Mouse (Mus musculus) neutrophil, adult 83 days (primary cell): ENCODE measurements around the gene Fbln5. TPM values are rescaled to one million over a fixed set of nuclear protein-coding genes. Genes with fewer than 3 reads are reported as not detected.

ENCODE experiments used
- total RNA-seq, 2 experiments: library from RNA; stranded (reverse); gene quantifications; one replicate each; pipeline ENCODE4 v1.2.4; 2023

Gene Fbln5
- total RNA-seq: under 1 TPM; 0.13 to 0.18 TPM

DNA sequence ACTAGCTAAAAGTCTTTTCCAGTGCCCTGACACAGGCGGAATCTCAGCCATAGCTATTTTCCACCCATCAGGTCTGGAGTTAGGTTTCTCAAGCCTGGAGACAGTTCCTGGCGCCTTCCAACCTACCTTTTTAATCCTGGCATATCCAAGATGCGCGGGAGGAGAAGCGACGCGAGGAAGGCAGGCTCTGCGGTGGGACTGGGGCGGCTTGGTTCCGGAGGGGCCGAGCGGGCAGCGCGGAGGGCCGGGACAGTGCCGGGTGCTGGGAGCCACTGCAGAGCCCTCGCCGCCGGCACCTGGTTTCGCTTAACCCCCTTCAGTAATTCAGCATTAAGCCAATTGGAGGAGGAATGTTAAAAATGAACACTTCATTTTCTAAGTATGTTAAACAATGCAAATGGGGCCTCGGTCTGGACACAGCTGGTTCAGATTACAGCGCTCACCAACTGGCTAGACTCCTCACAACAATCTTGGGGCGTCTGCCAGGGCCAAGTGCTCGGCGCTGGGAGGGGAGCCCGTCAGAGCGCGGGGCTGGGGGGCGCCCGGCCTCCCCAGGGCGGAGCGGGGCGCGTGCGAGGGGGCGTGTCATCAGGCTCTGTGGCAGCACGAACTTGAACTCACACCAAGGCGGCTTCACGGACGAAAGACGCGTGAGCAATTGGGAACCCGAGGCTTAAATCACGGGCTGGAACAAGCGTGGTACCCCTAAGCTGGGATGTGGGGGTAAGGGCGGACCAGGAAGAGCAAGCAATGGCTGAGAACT lies at the start of gene Fbln5:
Gene Fbln5, minus strand, starts transcription at position 448 of the 763 bp plus-strand sequence.

DNA sequence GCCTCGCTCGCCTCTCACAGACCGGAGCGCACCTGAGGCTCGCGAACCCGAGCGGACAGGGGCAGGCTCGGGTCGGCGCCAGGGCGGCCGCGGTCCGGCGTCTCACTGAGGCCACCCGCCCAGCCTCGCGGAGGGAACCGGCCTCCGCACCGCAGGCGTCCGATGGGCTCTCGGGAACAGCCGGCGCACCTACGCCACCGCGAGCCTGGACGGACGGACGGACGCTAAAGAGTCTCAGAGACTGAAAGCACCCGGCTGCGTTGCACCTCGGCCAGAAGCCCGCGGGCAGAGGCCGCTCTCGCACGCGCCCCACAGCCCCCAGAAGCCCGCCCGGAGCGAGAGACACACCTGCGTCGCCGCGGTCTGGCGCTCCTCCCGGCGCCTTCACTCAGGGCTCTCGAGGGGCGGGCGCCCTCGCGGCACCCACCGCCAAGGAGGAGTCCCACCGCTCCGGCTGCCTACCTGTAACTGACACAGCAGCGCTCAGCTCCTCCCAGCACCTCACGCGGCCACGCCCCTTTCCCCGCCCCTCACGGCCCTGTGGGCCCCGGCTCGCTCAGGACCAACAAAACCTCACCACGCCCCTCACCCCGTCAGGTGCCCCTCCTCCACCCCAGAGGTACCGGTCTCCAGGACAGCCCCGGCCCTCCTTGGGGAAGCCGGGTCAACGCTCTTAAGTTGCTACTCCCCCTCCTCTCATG lies 100.7 kb downstream of the Fbln5 start, which contains the start of gene Tc2n:
Gene Tc2n, minus strand, starts transcription at position 470 of the 701 bp plus-strand sequence.

Other genes starting within 250 kb of the Fbln5 start
- not detected for gene Tc2n, start 100.5 kb downstream of the Fbln5 start, total RNA-seq
- 10 to 100 TPM; 38.4 to 41.8 TPM for gene Trip11, start 94.2 kb upstream of the Fbln5 start, total RNA-seq
- gene Atxn3, start 139.2 kb upstream of the Fbln5 start, total RNA-seq: 10 to 100 TPM; 29.6 to 31.9 TPM
- gene Cpsf2, start 156.9 kb upstream of the Fbln5 start, total RNA-seq: 10 to 100 TPM; 20.8 to 23.7 TPM